Mouse (Mus musculus) liver, embryonic 14.5 days (tissue): ENCODE results near the gene Lrch3. TPM values are rescaled to one million over a fixed set of nuclear protein-coding genes. Genes with fewer than 3 reads are reported as not detected.

Experiments
- ATAC-seq: fragments of 200-750 bp; cut with Nextera tagmentation; 2 replicates; pipeline ENCODE4 v1.8.0; 2017; ENCODE audit warnings: moderate number of reproducible peaks, mild to moderate bottlenecking, moderate library complexity; ENCODE audit not compliant: insufficient read depth
- DNase-seq, 3 experiments: peaks; one replicate each; pipeline ENCODE4 v3.0.0-alpha.2; 2012 to 2013; ENCODE audit warnings: low read depth in 3 of 3, low spot score in 3 of 3
- H3K27ac ChIP-seq: fragments of 300-500 bp; sonication (generic); 2 replicates; pipeline ENCODE4 v1.5.1; 2014; ENCODE audit warnings: moderate library complexity, mild to moderate bottlenecking, control low read depth, inconsistent platforms
- H3K27me3 ChIP-seq: fragments of 300-500 bp; sonication (generic); 2 replicates; pipeline ENCODE4 v1.6.1; 2014; ENCODE audit warnings: mild to moderate bottlenecking, low read length, moderate library complexity; ENCODE audit not compliant: control insufficient read depth, insufficient read depth
- H3K36me3 ChIP-seq: fragments of 300-500 bp; sonication (generic); replicated peaks from 2 replicates; pipeline ENCODE4 v1.6.1; 2014; ENCODE audit warnings: low read depth; ENCODE audit not compliant: control insufficient read depth, insufficient read depth
- H3K4me1 ChIP-seq, 2 experiments: fragments of 200-500 bp in 1 of 2; fragments of 300-500 bp in 1 of 2; sonication (generic) in 1 of 2; replicated peaks; 2 replicates each; pipeline ENCODE4 v1.6.1; 2012 to 2014; ENCODE audit warnings: antibody characterized with exemption in 1 of 2, inconsistent platforms in 1 of 2, low read length in 1 of 2; ENCODE audit not compliant: control insufficient read depth in 2 of 2, insufficient read depth in 2 of 2
- H3K4me2 ChIP-seq: fragments of 300-500 bp; sonication (generic); 2 replicates; pipeline ENCODE4 v1.6.1; 2014; ENCODE audit warnings: low read depth, mild to moderate bottlenecking, control low read depth, moderate library complexity
- H3K4me3 ChIP-seq, 2 experiments: fragments of 200-500 bp in 1 of 2; fragments of 300-500 bp in 1 of 2; sonication (generic) in 1 of 2; 2 replicates each; pipeline ENCODE4 v1.5.1; 2012 to 2014; ENCODE audit warnings: low read depth in 2 of 2, low read length in 2 of 2, mild to moderate bottlenecking in 2 of 2, control low read depth in 1 of 2, inconsistent platforms in 1 of 2, moderate library complexity in 1 of 2; ENCODE audit not compliant: insufficient read depth in 1 of 2
- H3K9ac ChIP-seq: fragments of 300-500 bp; sonication (generic); replicated peaks from 2 replicates; pipeline ENCODE4 v1.6.1; 2014; ENCODE audit warnings: mild to moderate bottlenecking, control low read depth, moderate library complexity
- H3K9me3 ChIP-seq: fragments of 300-500 bp; sonication (generic); 2 replicates; pipeline ENCODE4 v1.6.1; 2016; ENCODE audit warnings: low read length, mixed read lengths; ENCODE audit not compliant: control insufficient read depth
- CTCF ChIP-seq: IDR thresholded peaks from 2 replicates; pipeline ENCODE4 v1.5.1; 2016; ENCODE audit warnings: antibody characterized with exemption, low read depth, control low read depth
- EP300 ChIP-seq: IDR thresholded peaks from 2 replicates; pipeline ENCODE4 v1.6.1; 2016; ENCODE audit warnings: antibody characterized with exemption, low read depth
- WGBS: fragments of 180-500 bp; shearing (Covaris S2); extraction: QIAGEN DNeasy Blood & Tissue Kit; methylation state at CpG from one replicate; pipeline ENCODE4 v1.1.7; 2014; ENCODE audit not compliant: insufficient replicate concordance; 5-methylcytosine and 5-hydroxymethylcytosine counted together
- polyA plus RNA-seq, 2 experiments: library from polyadenylated mRNA; depleted of rRNA in 1 of 2; stranded (reverse) in 1 of 2; unstranded in 1 of 2; fragments of >200 nt; fragmentation: Nextera tagmentation in 1 of 2; extraction: Ambion mirVana in 1 of 2; gene quantifications; 2 replicates each; pipeline versions ENCODE4 v1.2.1 to v1.2.3; 2012 to 2014

Gene Lrch3
- polyA plus RNA-seq, 2 experiments = 3.9 to 6.3 TPM

- TF ChIP-seq CTCF (peak; percentile 98), EP300 (no peak)
- peak; percentile 26; the same call in 1 of the 2 replicates for ATAC-seq
- WGBS = 2% methylated on average over 4 of the region's 4 CpGs
- Histone ChIP-seq H3K9me3 (no peaks in the 10 kb centered on the region), H3K27me3 (no peaks in the 10 kb centered on the region), H3K4me3 (no peak overlapping the region), H3K9ac (no peak overlapping the region), H3K4me2 (no peak overlapping the region), H3K36me3 (no peaks in the 10 kb centered on the region), H3K4me1 (no peaks in the 10 kb centered on the region), H3K27ac (no peak overlapping the region)
- peak; percentile 57 to 64 (median 59) for DNase-seq
Observed at GRCm38 (mm10) chr16:33023750-33024149, 109.8 kb downstream of the Lrch3 start.

GRCm38 (mm10) chr16:33024456-33025104 is 110.7 kb downstream of the Lrch3 start:
- 54% methylated on average over 8 of the region's 8 CpGs for WGBS
- DNase-seq = no peak

DNA sequence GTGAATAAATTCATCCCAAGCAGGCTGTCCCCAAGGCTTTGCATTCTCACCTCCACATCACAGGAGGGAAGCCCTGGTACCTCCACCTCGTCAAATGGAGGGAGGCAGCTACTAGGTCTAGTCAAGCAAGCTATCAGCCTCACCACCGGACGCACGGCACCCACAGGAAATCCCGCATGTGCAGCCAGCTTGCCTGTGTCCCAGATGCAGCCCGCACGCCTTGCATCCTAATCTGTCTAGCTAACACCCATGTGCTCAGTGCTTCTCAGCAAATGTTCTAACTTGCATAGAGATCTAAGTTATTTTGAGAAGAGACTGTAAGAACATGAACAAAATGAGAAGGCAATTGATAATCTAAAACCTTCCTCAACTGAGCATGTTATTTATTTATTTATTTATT is 112.5 kb downstream of the Lrch3 start:
- Histone ChIP-seq H3K27me3 (no peaks in the 10 kb centered on the region), H3K4me2 (no peak overlapping the region), H3K4me1 (no peaks in the 10 kb centered on the region), H3K9me3 (no peaks in the 10 kb centered on the region), H3K27ac (no peak overlapping the region), H3K4me3 (no peak overlapping the region), H3K36me3 (no peaks in the 10 kb centered on the region), H3K9ac (no peak overlapping the region)
- WGBS = 32% methylated on average over 7 of the region's 7 CpGs
- TF ChIP-seq CTCF (no peak), EP300 (no peak)
- ATAC-seq = no peak
- no peak for DNase-seq

More at GRCm38 (mm10) chr16:33024456-33025104, 110.7 kb downstream of the Lrch3 start:
- no peaks in the 10 kb centered on the region for H3K4me1 ChIP-seq
- no peak overlapping the region for H3K4me3 ChIP-seq
- H3K27me3 ChIP-seq = no peaks in the 10 kb centered on the region
- H3K4me2 ChIP-seq = no peak overlapping the region
- no peaks in the 10 kb centered on the region for H3K36me3 ChIP-seq
- H3K9ac ChIP-seq = no peak overlapping the region
- TF ChIP-seq EP300 (no peak), CTCF (no peak)
- no peaks in the 10 kb centered on the region for H3K9me3 ChIP-seq
- H3K27ac ChIP-seq = no peak overlapping the region
- ATAC-seq = no peak

DNA sequence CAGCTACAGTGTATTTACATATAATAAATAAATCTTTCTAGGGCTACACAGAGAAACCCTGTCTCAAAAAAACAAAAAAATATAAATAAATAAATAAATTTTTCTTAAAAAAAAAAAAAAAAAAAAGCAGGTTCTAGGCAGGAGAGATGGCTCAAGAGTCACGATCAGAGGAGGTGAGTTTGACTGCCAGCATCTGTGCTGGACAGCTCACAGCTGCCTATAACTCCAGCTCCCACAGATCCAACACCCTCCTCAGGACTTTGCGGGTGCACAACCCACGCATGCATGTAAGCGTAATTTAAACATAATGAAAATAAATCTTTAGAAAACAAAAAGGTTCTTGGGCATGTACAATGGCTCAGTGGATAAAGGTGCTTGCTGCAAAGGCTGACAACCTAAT is 122.1 kb downstream of the Lrch3 start:
- H3K27ac ChIP-seq = no peak overlapping the region
- no peak for TF ChIP-seq CTCF
- TF ChIP-seq EP300 = no peak
- no peak for DNase-seq
- 79% methylated on average over 4 of the region's 4 CpGs for WGBS
- no peak overlapping the region for H3K4me3 ChIP-seq
- ATAC-seq = no peak
- H3K9me3 ChIP-seq = no peaks in the 10 kb centered on the region
- no peaks in the 10 kb centered on the region for H3K27me3 ChIP-seq
- H3K4me2 ChIP-seq = no peak overlapping the region
- no peak overlapping the region for H3K9ac ChIP-seq
- H3K36me3 ChIP-seq = no peaks in the 10 kb centered on the region
- H3K4me1 ChIP-seq = no peaks in the 10 kb centered on the region

DNA sequence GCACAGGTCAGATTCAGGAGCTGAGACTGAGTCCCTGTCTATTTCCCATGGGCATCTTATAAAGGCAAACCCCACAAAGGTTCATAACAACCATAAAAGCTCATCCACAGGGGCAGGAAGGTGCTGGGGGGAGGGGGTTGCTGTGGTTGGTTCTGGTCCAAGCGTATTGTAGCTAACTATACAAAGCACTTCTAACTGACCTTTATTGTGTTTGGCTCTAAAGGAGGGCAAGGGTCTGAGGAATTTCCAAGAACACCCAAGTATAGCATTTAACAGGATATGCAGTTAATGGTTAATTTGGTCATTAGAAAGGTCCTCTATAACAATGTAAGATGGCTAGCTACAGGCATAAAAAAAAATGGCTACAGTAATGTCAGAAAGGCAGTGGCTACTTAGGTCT is 128.8 kb downstream of the Lrch3 start:
- H3K27ac ChIP-seq = no peak overlapping the region
- no peaks in the 10 kb centered on the region for H3K9me3 ChIP-seq
- ATAC-seq = no peak
- H3K4me3 ChIP-seq = no peak overlapping the region
- H3K36me3 ChIP-seq = no peaks in the 10 kb centered on the region
- no peak overlapping the region for H3K4me2 ChIP-seq
- TF ChIP-seq CTCF = no peak
- no peak for TF ChIP-seq EP300
- no peak overlapping the region for H3K9ac ChIP-seq
- no peaks in the 10 kb centered on the region for H3K4me1 ChIP-seq
- DNase-seq = no peak
- no peaks in the 10 kb centered on the region for H3K27me3 ChIP-seq
- WGBS = 63% methylated on average over 1 of the region's 1 CpGs
